Mouse (Mus musculus) midbrain, embryonic 10.5 days (tissue): ENCODE measurements around the gene Olfr135. TPM values are rescaled to one million over a fixed set of nuclear protein-coding genes. Genes with fewer than 3 reads are reported as not detected.

Experiments
- DNase-seq: peaks from one replicate; pipeline ENCODE4 v3.0.0-alpha.2; 2017; ENCODE audit warnings: low spot score
- H3K27ac ChIP-seq: fragments of 300-500 bp; sonication (generic); replicated peaks from 2 replicates; pipeline ENCODE4 v1.5.1; 2016; ENCODE audit warnings: mild to moderate bottlenecking
- H3K27me3 ChIP-seq: fragments of 300-500 bp; sonication (generic); 2 replicates; pipeline ENCODE4 v1.6.1; 2016; ENCODE audit warnings: low read depth, mild to moderate bottlenecking; ENCODE audit not compliant: poor library complexity, severe bottlenecking
- H3K36me3 ChIP-seq: fragments of 300-500 bp; sonication (generic); 2 replicates; pipeline ENCODE4 v1.6.1; 2016; ENCODE audit warnings: mild to moderate bottlenecking, moderate library complexity
- H3K4me1 ChIP-seq: fragments of 300-500 bp; sonication (generic); 2 replicates; pipeline ENCODE4 v1.6.1; 2016
- H3K4me3 ChIP-seq: fragments of 300-500 bp; sonication (generic); 2 replicates; pipeline ENCODE4 v1.5.1; 2016; ENCODE audit warnings: mild to moderate bottlenecking, moderate library complexity
- H3K9me3 ChIP-seq: fragments of 300-500 bp; sonication (generic); replicated peaks from 2 replicates; pipeline ENCODE4 v1.6.1; 2016; ENCODE audit warnings: mild to moderate bottlenecking
- WGBS: fragments of 180-500 bp; shearing (Covaris S2); methylation state at CpG from one replicate; pipeline ENCODE4 v1.1.7; 2016; 5-methylcytosine and 5-hydroxymethylcytosine counted together
- polyA plus RNA-seq: library from polyadenylated mRNA; unstranded; fragments of >200 nt; fragmentation: Nextera tagmentation; extraction: Ambion mirVana; gene quantifications from 2 replicates; pipeline ENCODE4 v1.2.1, GENCODE M21; 2016

Gene Olfr135
- polyA plus RNA-seq, result not detected in 2 replicates

- 94% methylated on average over 1 of the region's 1 CpGs for WGBS
- H3K4me3 ChIP-seq, result no peak within 1 kb of the TSS
- no peaks in the 10 kb centered on the region for H3K4me1 ChIP-seq
- no peak within 1 kb of the TSS for H3K27ac ChIP-seq
- no peaks in the 10 kb centered on the region for H3K36me3 ChIP-seq
- H3K9me3 ChIP-seq, result peaks cover 14% of the 10 kb centered on the region; the same call in 1 of the 2 replicates
- no peak for DNase-seq
- H3K27me3 ChIP-seq, result no peaks in the 10 kb centered on the region
Measured at GRCm38 (mm10) chr17:38204035-38204434, at the start of gene Olfr135. Gene Olfr135, plus strand, starts transcription at chr17:38204335.

GRCm38 (mm10) chr17:38171088-38171487, 33.0 kb upstream of the Olfr135 start, which contains the start of gene Olfr134:
Gene Olfr134, plus strand, starts transcription at chr17:38171388.
- Histone ChIP-seq H3K27me3 (no peaks in the 10 kb centered on the region), H3K4me1 (no peaks in the 10 kb centered on the region), H3K4me3 (no peak within 1 kb of the TSS), H3K27ac (no peak within 1 kb of the TSS), H3K9me3 (no peaks in the 10 kb centered on the region), H3K36me3 (no peaks in the 10 kb centered on the region)
- no peak for DNase-seq
- WGBS, result 78% methylated on average over 3 of the region's 3 CpGs

Other genes starting within 250 kb of the Olfr135 start
- not detected in 2 replicates for gene Olfr129, start 144.3 kb upstream of the Olfr135 start, polyA plus RNA-seq
- not detected in 2 replicates for gene Olfr130, start 140.4 kb upstream of the Olfr135 start, polyA plus RNA-seq
- not detected in 2 replicates for gene Olfr131, start 115.6 kb upstream of the Olfr135 start, polyA plus RNA-seq
- gene Olfr132, start 69.8 kb upstream of the Olfr135 start, polyA plus RNA-seq, result not detected in 2 replicates
- not detected in 2 replicates for gene Olfr133, start 59.1 kb upstream of the Olfr135 start, polyA plus RNA-seq
- gene Olfr134, start 32.9 kb upstream of the Olfr135 start, polyA plus RNA-seq, result not detected in 2 replicates
- not detected in 2 replicates for gene Olfr138, start 56.7 kb downstream of the Olfr135 start, polyA plus RNA-seq
- gene Olfr137, start 103.2 kb downstream of the Olfr135 start, polyA plus RNA-seq, result not detected in 2 replicates
- not detected in 2 replicates for gene Olfr136, start 125.5 kb downstream of the Olfr135 start, polyA plus RNA-seq
- not detected in 2 replicates for gene Esp36, start 215.8 kb downstream of the Olfr135 start, polyA plus RNA-seq